Comparison of ENCODE assay signal across 26 mouse cellular contexts in the genomic region with DNA sequence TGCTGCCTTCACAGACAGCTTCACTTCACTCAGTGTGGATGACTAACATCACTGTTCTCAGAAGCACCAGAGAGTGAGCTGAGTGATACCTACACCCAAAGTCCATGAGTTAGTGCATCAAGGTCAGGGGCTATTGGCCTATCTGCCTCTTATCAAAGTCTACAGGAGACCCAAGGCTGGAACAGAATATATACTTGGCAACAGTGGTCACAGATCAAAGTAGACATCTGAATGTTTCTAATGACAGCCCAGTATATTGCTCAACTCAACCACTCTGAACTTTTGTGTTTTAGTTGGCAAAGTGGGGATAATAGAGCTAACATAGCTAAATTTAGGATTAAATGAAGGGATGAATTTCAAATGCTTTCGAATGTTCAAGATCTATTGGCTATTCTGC.
"Had no signal": no experiment of that assay in that cellular context is flagged by ENCODE, and none has a peak within 500 bp of the region (broad histone marks: within the 10 kb centered on the region; RNA-seq: fewer than 3 reads in every experiment).

No protein-coding gene starts in this region.

- H3K9me3 ChIP-seq: heart, embryonic 10.5 days; heart, embryonic 12.5 days; heart, embryonic 13.5 days; heart, embryonic 15.5 days; hindbrain, embryonic 10.5 days; hindbrain, embryonic 12.5 days; hindbrain, embryonic 13.5 days; hindbrain, embryonic 15.5 days; intestine, embryonic 15.5 days had no signal

- H3K9ac ChIP-seq: heart, embryonic 12.5 days; heart, embryonic 13.5 days; heart, embryonic 15.5 days; hindbrain, embryonic 12.5 days; hindbrain, embryonic 13.5 days; hindbrain, embryonic 14.5 days; hindbrain, embryonic 15.5 days; intestine, embryonic 15.5 days had no signal

- H3K36me3 ChIP-seq: heart, embryonic 10.5 days; heart, embryonic 12.5 days; heart, embryonic 13.5 days; heart, embryonic 15.5 days; hindbrain, embryonic 10.5 days; hindbrain, embryonic 12.5 days; hindbrain, embryonic 13.5 days; hindbrain, embryonic 15.5 days; intestine, embryonic 15.5 days had no signal

- H3K27ac ChIP-seq: heart, embryonic 10.5 days; heart, embryonic 13.5 days; heart, embryonic 15.5 days; hindbrain, embryonic 10.5 days; hindbrain, embryonic 12.5 days; hindbrain, embryonic 13.5 days; hindbrain, embryonic 14.5 days; hindbrain, embryonic 15.5 days; hindbrain, postnatal 0 days; intestine, embryonic 15.5 days; kidney, postnatal 0 days; layer of hippocampus, adult 2 months had no signal

- H3K4me2 ChIP-seq: heart, embryonic 11.5 days; heart, embryonic 12.5 days; heart, embryonic 13.5 days; heart, embryonic 15.5 days; hindbrain, embryonic 12.5 days; hindbrain, embryonic 13.5 days; hindbrain, embryonic 14.5 days; hindbrain, embryonic 15.5 days; intestine, embryonic 15.5 days had no signal

- ATAC-seq: hindbrain, embryonic 16.5 days; hindbrain, postnatal 0 days; inflammation-experienced regulatory T-cells, adult 6 months; intestine, embryonic 15.5 days; intestine, postnatal 0 days had no signal

- DNase-seq: heart, postnatal 10 days; heart, postnatal 14 days; heart, postnatal 36 days; heart, postnatal 4 days; kidney, adult 11 months; kidney, adult 18-20 months; kidney, adult 9 months; layer of hippocampus, adult 9-11 months; layer of hippocampus, postnatal 36 days had no signal

- H3K4me3 ChIP-seq: heart, embryonic 10.5 days; heart, embryonic 12.5 days; heart, embryonic 13.5 days; heart, embryonic 15.5 days; hindbrain, embryonic 10.5 days; hindbrain, embryonic 12.5 days; hindbrain, embryonic 13.5 days; hindbrain, embryonic 15.5 days; intestine, embryonic 15.5 days; layer of hippocampus, adult 2 months had no signal

- H3K4me1 ChIP-seq: hindbrain, embryonic 15.5 days; intestine, embryonic 15.5 days had no signal

- H3K27me3 ChIP-seq: heart, embryonic 13.5 days; heart, embryonic 15.5 days; hindbrain, embryonic 12.5 days; hindbrain, embryonic 13.5 days; hindbrain, embryonic 15.5 days; intestine, embryonic 15.5 days had no signal
